Mouse (Mus musculus) layer of hippocampus, adult 2 months (tissue): ENCODE measurements around the gene Hectd2. TPM values are rescaled to one million over a fixed set of nuclear protein-coding genes. Genes with fewer than 3 reads are reported as not detected.

Experiments
- DNase-seq, 2 experiments: peaks; one replicate each; pipeline ENCODE4 v3.0.0; 2022; ENCODE audit warnings: low spot score in 2 of 2
- H3K27ac ChIP-seq: fragments of 200-600 bp; 2 replicates; pipeline ENCODE4 v1.8.1; 2022
- H3K4me3 ChIP-seq: fragments of 200-600 bp; 2 replicates; pipeline ENCODE4 v1.8.1; 2022; ENCODE audit warnings: mild to moderate bottlenecking
- CTCF ChIP-seq: fragments of 200-600 bp; conservative IDR thresholded peaks from 2 replicates; pipeline ENCODE4 v1.8.1; 2022; ENCODE audit warnings: antibody characterized with exemption, mild to moderate bottlenecking, moderate library complexity
- total RNA-seq, 2 experiments: library from RNA; stranded (reverse); gene quantifications; 2 replicates each; pipeline ENCODE4 v1.2.3; 2021

Hectd2 gene
- total RNA-seq, 2 experiments from 2014 or later = 42.7 to 45.3 TPM

DNA sequence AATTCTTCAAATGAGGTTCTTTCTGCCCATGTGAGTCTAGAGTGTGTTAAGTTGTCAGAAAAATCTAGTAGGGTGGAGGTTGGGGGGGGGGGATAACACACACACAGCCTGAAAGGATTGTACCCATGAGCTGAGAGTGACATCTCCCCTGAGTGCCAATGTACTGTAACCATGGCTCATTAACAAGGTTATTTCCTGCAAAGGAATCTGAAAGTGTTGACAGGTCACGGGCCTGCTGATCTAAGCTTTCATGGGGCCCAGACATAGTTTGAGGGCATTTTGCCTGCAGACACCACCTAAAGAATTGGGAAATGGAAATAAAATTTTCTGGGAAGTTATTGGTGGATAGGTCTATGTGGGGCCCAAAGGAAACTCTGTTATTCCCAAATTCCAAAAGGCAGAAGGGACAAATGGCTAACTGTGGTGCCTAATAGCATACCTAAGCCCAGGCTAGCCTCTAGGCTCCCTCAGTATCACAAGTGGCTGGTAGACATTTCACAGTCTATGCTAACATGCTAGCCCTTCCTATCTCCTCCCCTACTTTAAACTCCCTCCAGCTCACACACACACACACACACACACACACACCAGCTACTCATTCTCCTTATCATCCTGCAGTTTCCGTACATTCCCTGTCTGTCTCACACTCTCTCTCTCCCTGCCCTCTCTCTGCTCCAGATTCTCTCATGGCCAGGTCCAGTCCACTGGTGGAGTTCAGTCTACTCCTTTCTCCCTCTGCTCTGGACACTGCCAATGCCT, 114.6 kb downstream of the Hectd2 start:
- DNase-seq = no peak
- H3K27ac ChIP-seq = no peak overlapping the region
- TF ChIP-seq CTCF = no peak
- H3K4me3 ChIP-seq = no peak overlapping the region

DNA sequence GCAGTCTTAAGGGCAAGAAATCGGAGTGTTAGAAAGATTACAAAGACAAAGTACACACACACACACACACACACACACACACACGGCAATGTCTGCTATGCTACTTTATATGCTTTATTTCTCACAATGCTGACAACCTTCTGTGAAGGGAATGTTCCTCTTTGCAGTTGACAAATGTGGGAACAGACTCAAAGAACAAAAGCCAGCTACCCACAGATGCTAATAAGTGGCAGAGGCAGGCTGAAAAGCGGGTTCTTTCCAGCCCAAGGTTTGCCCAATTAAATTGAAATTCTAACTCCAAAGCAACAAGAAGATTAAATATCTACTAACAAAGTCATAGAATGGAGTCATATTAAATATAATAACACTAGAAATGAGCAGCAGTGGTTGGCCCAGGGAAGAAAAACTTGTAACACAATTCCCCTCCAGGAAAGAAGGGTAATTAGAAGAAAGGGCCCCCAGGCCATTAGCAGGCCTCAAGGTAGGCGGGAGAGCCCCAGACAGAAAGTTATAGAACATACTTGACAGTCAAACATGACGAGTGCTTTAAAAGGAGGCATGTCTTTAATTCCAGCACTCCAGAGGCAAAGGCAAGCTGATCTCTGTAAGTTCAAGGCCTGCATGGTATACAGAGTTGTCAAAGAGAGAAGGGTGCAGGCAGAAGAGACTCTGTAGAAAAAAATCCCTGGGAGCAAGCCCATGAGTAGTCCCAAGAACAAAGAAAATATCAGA, 115.4 kb downstream of the Hectd2 start:
- Histone ChIP-seq H3K27ac (peak overlapping the region; percentile 36; the same call in 1 of the 2 replicates), H3K4me3 (no peak overlapping the region)
- DNase-seq = no peak
- no peak for TF ChIP-seq CTCF

Other genes with a start within 250 kb of the Hectd2 start
- gene Pcgf5, start 206.3 kb upstream of the Hectd2 start, total RNA-seq = 10 to 100 TPM; 18.0 to 21.5 TPM
- gene Ppp1r3c, start 182.0 kb downstream of the Hectd2 start, total RNA-seq = 10 to 100 TPM; 54.8 to 70.0 TPM